In genomic region chr9:13460012-13460411, GRCm38 (mm10) we compare ENCODE assay signal across 42 mouse cellular contexts. TPM values are rescaled to one million over a fixed set of nuclear protein-coding genes. Genes with fewer than 3 reads are reported as not detected.
"Had no signal": no experiment of that assay in that cellular context is flagged by ENCODE, and none has a peak within 500 bp of the region (broad histone marks: within the 10 kb centered on the region; RNA-seq: fewer than 3 reads in every experiment).

No protein-coding gene starts in this region.

- H3K9ac ChIP-seq: heart, embryonic 13.5 days; heart, embryonic 15.5 days; hindbrain, embryonic 13.5 days; hindbrain, embryonic 15.5 days; kidney, embryonic 15.5 days; limb, embryonic 15.5 days; liver, embryonic 12.5 days; liver, embryonic 14.5 days had no signal

- H3K27ac ChIP-seq: heart, embryonic 10.5 days; heart, embryonic 13.5 days; heart, embryonic 15.5 days; hindbrain, embryonic 13.5 days; hindbrain, embryonic 15.5 days; hindbrain, postnatal 0 days; kidney, embryonic 15.5 days; kidney, postnatal 0 days; limb, embryonic 15.5 days; liver, embryonic 12.5 days; liver, embryonic 14.5 days had no signal

- DNase-seq: gastrocnemius, postnatal 14 days; gastrocnemius, postnatal 36 days; heart, adult 18-20 months; heart, postnatal 14 days; heart, postnatal 36 days; kidney, adult 11 months; kidney, adult 9 months; kidney, postnatal 14 days; kidney, postnatal 36 days; layer of hippocampus, adult 9-11 months; layer of hippocampus, postnatal 36 days had no signal

- H3K36me3 ChIP-seq: heart, embryonic 10.5 days; heart, embryonic 13.5 days; heart, embryonic 15.5 days; hindbrain, embryonic 13.5 days; hindbrain, embryonic 15.5 days; kidney, embryonic 15.5 days; limb, embryonic 15.5 days; liver, embryonic 12.5 days had no signal

- H3K9me3 ChIP-seq: heart, embryonic 10.5 days; heart, embryonic 13.5 days; heart, embryonic 15.5 days; hindbrain, embryonic 13.5 days; hindbrain, embryonic 15.5 days; kidney, embryonic 15.5 days; limb, embryonic 15.5 days; liver, embryonic 12.5 days had no signal

- H3K4me1 ChIP-seq: liver, embryonic 12.5 days had no signal

- H3K27me3 ChIP-seq: heart, embryonic 13.5 days; heart, embryonic 15.5 days; hindbrain, embryonic 13.5 days; hindbrain, embryonic 15.5 days; kidney, embryonic 15.5 days; limb, embryonic 15.5 days; liver, embryonic 12.5 days had no signal

- ATAC-seq: forebrain, embryonic 16.5 days; hindbrain, postnatal 0 days; intestine, embryonic 16.5 days; liver, embryonic 12.5 days had no signal

- H3K4me2 ChIP-seq: heart, embryonic 13.5 days; heart, embryonic 15.5 days; hindbrain, embryonic 13.5 days; hindbrain, embryonic 15.5 days; kidney, embryonic 15.5 days; limb, embryonic 15.5 days; liver, embryonic 12.5 days had no signal

- H3K4me3 ChIP-seq: heart, embryonic 10.5 days; heart, embryonic 13.5 days; heart, embryonic 15.5 days; hindbrain, embryonic 13.5 days; hindbrain, embryonic 15.5 days; kidney, embryonic 15.5 days; limb, embryonic 15.5 days; liver, embryonic 12.5 days had no signal

RNA-seq across cellular contexts. Expression of gene Gm17571, which starts 13.5 kb away (rescaled TPM):
- total RNA-seq: gastrocnemius, adult 18-20 months; gastrocnemius, adult 8-10 months; gastrocnemius, postnatal 14 days; gastrocnemius, postnatal 36 days; heart, adult 18-20 months; heart, adult 8-10 months; heart, postnatal 14 days; heart, postnatal 36 days; hematopoietic stem cell, adult 5-6 weeks; hindbrain, postnatal 0 days; layer of hippocampus, adult 18-20 months; layer of hippocampus, postnatal 14 days; layer of hippocampus, postnatal 36 days; left cerebral cortex, adult 18-20 months; left cerebral cortex, adult 8-10 months; left cerebral cortex, postnatal 14 days; left cerebral cortex, postnatal 36 days; liver, adult 2 months had no signal
- polyA plus RNA-seq: forebrain, embryonic 16.5 days; gonadal fat pad, adult 2 months; heart, embryonic 10.5 days; heart, embryonic 13.5 days; heart, embryonic 15.5 days; heart, postnatal 0 days; hindbrain, embryonic 11.5 days; hindbrain, embryonic 13.5 days; hindbrain, embryonic 15.5 days; hindbrain, postnatal 0 days; intestine, embryonic 14.5 days; intestine, embryonic 16.5 days; kidney, adult 2 months; kidney, embryonic 15.5 days; kidney, postnatal 0 days; large intestine, adult 2 months; limb, embryonic 15.5 days; liver, adult 2 months; liver, embryonic 12.5 days; liver, embryonic 14.5 days; liver, embryonic 16.5 days had no signal
